In genomic region chr10:31812543-31812942, GRCm38 (mm10) we compare ENCODE assay signal across 20 mouse cellular contexts.
A peak's percentile ranks its signal among the peaks of the same experiment; 100 is the strongest.
DNase-seq lines count a peak whose midpoint lies in the region; ATAC-seq lines count a peak whose summit lies in the region.
"Had no signal": no experiment of that assay in that cellular context is flagged by ENCODE, and none has a peak within 500 bp of the region (broad histone marks: within the 10 kb centered on the region; RNA-seq: fewer than 3 reads in every experiment).

No protein-coding gene starts in this region.

- DNase-seq in forebrain, embryonic 11.5 days (ENCODE audit: low spot score): no peak
- DNase-seq in heart, adult 9 months (ENCODE audit: low spot score in 2 of 2): no peak
- DNase-seq in Muller cell, postnatal 12 days (ENCODE audit: inconsistent ontology term): peak; percentile 43
- DNase-seq in liver: no peak
- DNase-seq: adrenal gland, postnatal 25 days; cerebellum, adult 11 months; cerebellum, adult 9-11 months; heart, postnatal 4 days; kidney, adult 9 months; kidney, postnatal 14 days; right cerebral cortex, postnatal 14 days had no signal

- H3K27ac ChIP-seq in forebrain, embryonic 13.5 days: no peak overlapping the region
- no peak overlapping the region for H3K27ac ChIP-seq in forebrain, embryonic 11.5 days (ENCODE audit: low read depth, low read length)
- no peak overlapping the region for H3K27ac ChIP-seq in heart, embryonic 16.5 days (ENCODE audit: low read length)
- H3K27ac ChIP-seq in midbrain, embryonic 15.5 days: no peak overlapping the region
- H3K27ac ChIP-seq: hindbrain, embryonic 14.5 days; intestine, embryonic 15.5 days; limb, embryonic 10.5 days; stomach, postnatal 0 days had no signal

- no peaks in the 10 kb centered on the region for H3K4me1 ChIP-seq in forebrain, embryonic 13.5 days
- H3K4me1 ChIP-seq in forebrain, embryonic 11.5 days (replicated peaks; ENCODE audit: control insufficient read depth, insufficient read depth, low read length): no peaks in the 10 kb centered on the region
- H3K4me1 ChIP-seq in heart, embryonic 16.5 days (ENCODE audit: control insufficient read depth, insufficient read depth, low read length): no peaks in the 10 kb centered on the region
- H3K4me1 ChIP-seq in midbrain, embryonic 15.5 days: no peaks in the 10 kb centered on the region
- H3K4me1 ChIP-seq: intestine, embryonic 15.5 days; limb, embryonic 10.5 days had no signal

- ATAC-seq in forebrain, embryonic 13.5 days: peak; percentile 78
- ATAC-seq in forebrain, embryonic 11.5 days (replicated peaks; ENCODE audit: low FRiP score): no peak
- ATAC-seq in heart, embryonic 16.5 days (replicated peaks; ENCODE audit: extremely low read depth, insufficient read depth, low FRiP score): peak; percentile 63
- ATAC-seq in midbrain, embryonic 15.5 days (replicated peaks): peak; percentile 84
- ATAC-seq in monocyte, adult 5-6 weeks (replicated peaks; ENCODE audit: insufficient number of reproducible peaks, low FRiP score, low TSS enrichment, poor library complexity, severe bottlenecking): no peak
- ATAC-seq: CD4-positive, CD25-positive, alpha-beta regulatory T cell, adult 4 months; intestine, embryonic 15.5 days had no signal

- H3K9me3 ChIP-seq in forebrain, embryonic 13.5 days (replicated peaks): no peaks in the 10 kb centered on the region
- H3K9me3 ChIP-seq in forebrain, embryonic 11.5 days (ENCODE audit: control insufficient read depth, low read length): no peaks in the 10 kb centered on the region
- H3K9me3 ChIP-seq in heart, embryonic 16.5 days (replicated peaks; ENCODE audit: control insufficient read depth, low read length): no peaks in the 10 kb centered on the region
- H3K9me3 ChIP-seq in midbrain, embryonic 15.5 days: no peaks in the 10 kb centered on the region
- H3K9me3 ChIP-seq: intestine, embryonic 15.5 days; limb, embryonic 10.5 days had no signal

- 35% methylated on average over 3 of the region's 3 CpGs for WGBS in forebrain, embryonic 13.5 days
- 62% methylated on average over 3 of the region's 3 CpGs for whole genome bisulfite sequencing in forebrain, embryonic 11.5 days
- 51% methylated on average over 3 of the region's 3 CpGs for WGBS in heart, embryonic 16.5 days
- 37% methylated on average over 3 of the region's 3 CpGs for WGBS in midbrain, embryonic 15.5 days

- no peaks in the 10 kb centered on the region for H3K36me3 ChIP-seq in forebrain, embryonic 13.5 days (ENCODE audit: poor library complexity, severe bottlenecking)
- H3K36me3 ChIP-seq in forebrain, embryonic 11.5 days (ENCODE audit: control insufficient read depth, insufficient read depth, low read length): no peaks in the 10 kb centered on the region
- no peaks in the 10 kb centered on the region for H3K36me3 ChIP-seq in heart, embryonic 16.5 days (ENCODE audit: control insufficient read depth, insufficient read depth)
- H3K36me3 ChIP-seq in midbrain, embryonic 15.5 days (replicated peaks): no peaks in the 10 kb centered on the region
- H3K36me3 ChIP-seq: intestine, embryonic 15.5 days; limb, embryonic 10.5 days had no signal

- H3K27me3 ChIP-seq in forebrain, embryonic 13.5 days: no peaks in the 10 kb centered on the region
- no peaks in the 10 kb centered on the region for H3K27me3 ChIP-seq in forebrain, embryonic 11.5 days (ENCODE audit: control insufficient read depth, insufficient read depth, low read length)
- no peaks in the 10 kb centered on the region for H3K27me3 ChIP-seq in heart, embryonic 16.5 days (ENCODE audit: control insufficient read depth, insufficient read depth, low read length)
- no peaks in the 10 kb centered on the region for H3K27me3 ChIP-seq in midbrain, embryonic 15.5 days (replicated peaks)
- H3K27me3 ChIP-seq: intestine, embryonic 15.5 days had no signal

- no peak overlapping the region for H3K4me2 ChIP-seq in forebrain, embryonic 13.5 days
- no peak overlapping the region for H3K4me2 ChIP-seq in forebrain, embryonic 11.5 days (ENCODE audit: low read depth, low read length, severe bottlenecking)
- no peak overlapping the region for H3K4me2 ChIP-seq in heart, embryonic 16.5 days (ENCODE audit: low read depth, low read length)
- no peak overlapping the region for H3K4me2 ChIP-seq in midbrain, embryonic 15.5 days
- H3K4me2 ChIP-seq: hindbrain, embryonic 14.5 days; intestine, embryonic 15.5 days had no signal

- no peak overlapping the region for H3K9ac ChIP-seq in forebrain, embryonic 13.5 days
- H3K9ac ChIP-seq in forebrain, embryonic 11.5 days (ENCODE audit: low read length): no peak overlapping the region
- no peak overlapping the region for H3K9ac ChIP-seq in heart, embryonic 16.5 days (ENCODE audit: low read length)
- H3K9ac ChIP-seq in midbrain, embryonic 15.5 days: no peak overlapping the region
- H3K9ac ChIP-seq: hindbrain, embryonic 14.5 days; intestine, embryonic 15.5 days had no signal

- H3K4me3 ChIP-seq in forebrain, embryonic 13.5 days: no peak overlapping the region
- H3K4me3 ChIP-seq in forebrain, embryonic 11.5 days (ENCODE audit: low read depth, low read length): no peak overlapping the region
- no peak overlapping the region for H3K4me3 ChIP-seq in heart, embryonic 16.5 days (ENCODE audit: low read length)
- no peak overlapping the region for H3K4me3 ChIP-seq in midbrain, embryonic 15.5 days
- H3K4me3 ChIP-seq: intestine, embryonic 15.5 days; limb, embryonic 10.5 days had no signal

Comparison
In these comparisons a context has a peak if more than half of its experiments do, and no peak if none do; other contexts are left out.
1. ATAC-seq: peak in forebrain, embryonic 13.5 days (single experiment), heart, embryonic 16.5 days (single experiment) and midbrain, embryonic 15.5 days (single experiment); none in forebrain, embryonic 11.5 days (single experiment) and monocyte, adult 5-6 weeks (single experiment).